Mouse (Mus musculus) heart, embryonic 16.5 days (tissue): ENCODE measurements around the gene Tnfsf12. TPM values are rescaled to one million over a fixed set of nuclear protein-coding genes. Genes with fewer than 3 reads are reported as not detected.
"Not testable (repeated sequence)": the region's sequence is repeated elsewhere in the genome, so short reads cannot be mapped to it uniquely, and the experiment has no call there.

ENCODE experiments used
- ATAC-seq: fragments of 200-750 bp; cut with Nextera tagmentation; replicated peaks from 2 replicates; pipeline ENCODE4 v1.8.0; 2017; ENCODE audit warnings: moderate number of reproducible peaks; ENCODE audit not compliant: insufficient read depth, low FRiP score; ENCODE audit errors: extremely low read depth
- H3K27ac ChIP-seq: fragments of 300-500 bp; sonication (generic); 2 replicates; pipeline ENCODE4 v1.5.1; 2014; ENCODE audit warnings: mild to moderate bottlenecking, low read length, control low read depth, moderate library complexity
- H3K27me3 ChIP-seq: fragments of 300-500 bp; sonication (generic); 2 replicates; pipeline ENCODE4 v1.6.1; 2014; ENCODE audit warnings: low read length, mixed read lengths; ENCODE audit not compliant: control insufficient read depth, insufficient read depth
- H3K36me3 ChIP-seq: fragments of 300-500 bp; sonication (generic); 2 replicates; pipeline ENCODE4 v1.6.1; 2014; ENCODE audit not compliant: control insufficient read depth, insufficient read depth
- H3K4me1 ChIP-seq: fragments of 300-500 bp; sonication (generic); 2 replicates; pipeline ENCODE4 v1.6.1; 2014; ENCODE audit warnings: low read length, mixed read lengths; ENCODE audit not compliant: control insufficient read depth, insufficient read depth
- H3K4me2 ChIP-seq: fragments of 300-500 bp; sonication (generic); 2 replicates; pipeline ENCODE4 v1.6.1; 2014; ENCODE audit warnings: low read depth, mild to moderate bottlenecking, control low read depth, low read length
- H3K4me3 ChIP-seq: fragments of 300-500 bp; sonication (generic); 2 replicates; pipeline ENCODE4 v1.5.1; 2014; ENCODE audit warnings: mild to moderate bottlenecking, control low read depth, low read length
- H3K9ac ChIP-seq: fragments of 300-500 bp; sonication (generic); 2 replicates; pipeline ENCODE4 v1.6.1; 2014; ENCODE audit warnings: low read length, control low read depth
- H3K9me3 ChIP-seq: fragments of 300-500 bp; sonication (generic); replicated peaks from 2 replicates; pipeline ENCODE4 v1.6.1; 2016; ENCODE audit warnings: low read length; ENCODE audit not compliant: control insufficient read depth
- WGBS: fragments of 180-500 bp; shearing (Covaris S2); extraction: QIAGEN DNeasy Blood & Tissue Kit; methylation state at CpG from one replicate; pipeline ENCODE4 v1.1.7; 2014; 5-methylcytosine and 5-hydroxymethylcytosine counted together
- polyA plus RNA-seq: library from polyadenylated mRNA; unstranded; fragments of >200 nt; fragmentation: Nextera tagmentation; extraction: Ambion mirVana; gene quantifications from 2 replicates; pipeline ENCODE4 v1.2.1, GENCODE M21; 2015

Gene Tnfsf12
- polyA plus RNA-seq, 1 experiment from 2014 or later: 5.9 TPM

DNA sequence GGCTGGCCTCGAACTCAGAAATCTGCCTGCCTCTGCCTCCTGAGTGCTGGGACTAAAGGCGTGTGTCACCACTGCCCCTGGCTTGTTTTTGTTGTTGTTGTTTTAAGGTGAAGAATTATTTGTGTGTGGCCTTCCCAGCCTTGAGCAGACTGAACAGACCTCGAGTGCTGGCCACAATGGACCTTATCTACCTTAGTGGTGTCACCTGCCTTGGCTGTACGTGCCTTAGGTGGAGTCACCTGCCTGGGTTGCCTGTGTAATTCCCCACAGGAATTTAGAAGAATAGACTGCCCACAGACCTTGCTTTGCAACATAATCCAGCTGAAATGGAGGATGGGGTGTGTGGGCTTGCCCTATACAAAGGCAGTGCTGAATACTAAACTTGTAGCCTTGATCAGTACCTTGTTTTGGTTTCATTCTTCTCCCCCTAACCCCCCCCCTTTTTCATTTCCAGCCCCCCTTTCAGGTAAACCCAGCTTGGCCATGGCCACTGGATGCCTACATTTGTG, 12.3 kb upstream of the Tnfsf12 start:
- H3K27me3 ChIP-seq: no peaks in the 10 kb centered on the region
- no peak overlapping the region for H3K4me3 ChIP-seq
- H3K27ac ChIP-seq: no peak overlapping the region
- H3K9me3 ChIP-seq: no peaks in the 10 kb centered on the region
- no peak for ATAC-seq
- no peak overlapping the region for H3K9ac ChIP-seq
- H3K4me2 ChIP-seq: no peak overlapping the region
- no peaks in the 10 kb centered on the region for H3K4me1 ChIP-seq
- WGBS: 87% methylated on average over 4 of the region's 4 CpGs
- no peaks in the 10 kb centered on the region for H3K36me3 ChIP-seq

DNA sequence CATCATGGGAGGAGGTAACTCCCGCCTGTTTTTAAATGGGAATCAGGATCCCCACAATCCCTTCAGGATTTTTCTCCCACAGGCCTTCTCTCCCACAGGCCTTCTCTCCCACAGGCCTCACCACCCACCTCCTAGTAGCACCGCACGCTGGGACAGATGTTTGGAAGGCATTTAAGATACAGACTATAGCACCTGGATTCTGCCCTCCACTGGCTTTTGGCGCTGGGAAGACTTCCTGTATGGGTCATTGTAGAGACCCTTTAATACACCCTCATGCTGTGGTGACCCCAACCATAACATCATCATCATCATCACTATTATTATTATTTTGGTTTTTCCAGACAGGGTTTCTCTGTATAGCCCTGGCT, 11.8 kb upstream of the Tnfsf12 start:
- H3K36me3 ChIP-seq: no peaks in the 10 kb centered on the region
- no peak overlapping the region for H3K4me3 ChIP-seq
- no peak overlapping the region for H3K4me2 ChIP-seq
- H3K27ac ChIP-seq: no peak overlapping the region
- H3K9ac ChIP-seq: no peak overlapping the region
- no peaks in the 10 kb centered on the region for H3K9me3 ChIP-seq
- ATAC-seq: no peak
- H3K27me3 ChIP-seq: no peaks in the 10 kb centered on the region
- no peaks in the 10 kb centered on the region for H3K4me1 ChIP-seq
- WGBS: 87% methylated on average over 4 of the region's 4 CpGs

DNA sequence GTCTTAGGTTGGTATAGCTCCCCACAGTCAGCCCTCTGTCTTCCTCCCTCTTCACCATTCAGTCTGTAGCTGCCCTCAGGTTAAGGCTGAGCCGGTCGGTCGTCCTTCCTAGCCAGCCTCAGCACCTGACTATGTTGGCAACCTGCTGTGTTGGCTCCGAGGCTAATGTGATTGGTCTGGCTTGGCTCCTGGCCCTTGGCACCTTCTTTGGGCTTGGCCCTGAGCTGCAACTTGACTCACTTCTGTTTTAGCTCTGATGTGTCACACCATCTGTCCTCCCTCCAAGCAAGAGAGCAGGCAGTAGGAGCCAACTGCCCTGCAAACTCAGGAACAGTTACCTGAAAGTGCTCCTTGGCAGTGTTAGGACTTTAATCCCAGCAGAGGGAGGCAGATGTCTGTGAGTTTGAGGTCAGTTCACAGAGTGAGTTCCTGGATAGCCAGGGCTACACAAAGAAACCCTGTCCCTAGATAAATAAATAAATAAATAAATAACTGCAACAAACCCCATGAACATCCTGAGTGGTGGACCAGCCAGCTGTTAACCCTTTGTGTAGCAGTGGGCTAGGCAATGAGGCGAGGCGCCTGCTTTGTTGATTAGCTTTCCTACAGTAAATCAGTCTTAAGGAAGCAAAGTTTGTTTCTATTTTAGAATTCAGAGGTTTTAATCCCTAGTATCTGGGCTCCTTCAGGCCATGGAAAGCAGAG, 11.3 kb upstream of the Tnfsf12 start:
- Histone ChIP-seq H3K27ac (no peak overlapping the region), H3K4me2 (no peak overlapping the region), H3K9me3 (no peaks in the 10 kb centered on the region), H3K27me3 (no peaks in the 10 kb centered on the region), H3K4me3 (no peak overlapping the region), H3K36me3 (no peaks in the 10 kb centered on the region), H3K4me1 (no peaks in the 10 kb centered on the region), H3K9ac (no peak overlapping the region)
- WGBS: 49% methylated on average over 6 of the region's 6 CpGs
- no peak for ATAC-seq

DNA sequence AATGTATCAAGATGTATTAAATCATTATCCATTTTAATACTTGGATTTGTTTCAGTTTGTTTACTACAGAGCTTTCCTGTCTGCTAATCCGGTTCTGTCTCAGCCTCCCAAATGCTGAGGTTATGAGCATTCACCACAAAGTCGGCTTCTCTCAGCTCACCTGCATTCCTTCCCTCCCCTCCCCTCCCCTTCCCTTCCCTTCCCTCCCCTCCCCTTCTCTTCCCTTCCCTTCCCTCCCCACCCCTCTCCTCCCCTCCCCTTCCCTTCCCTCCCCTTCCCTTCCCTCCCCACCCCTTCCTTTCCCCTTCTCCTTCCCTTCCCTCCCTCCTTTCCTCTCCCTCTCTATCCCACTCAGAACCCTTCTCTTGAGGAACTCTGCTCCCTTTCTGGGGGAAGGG, 9.0 kb upstream of the Tnfsf12 start:
- no peak for ATAC-seq
- Histone ChIP-seq H3K27me3 (no peaks in the 10 kb centered on the region), H3K9ac (no peak overlapping the region), H3K36me3 (no peaks in the 10 kb centered on the region), H3K4me3 (no peak overlapping the region), H3K27ac (no peak overlapping the region), H3K9me3 (no peaks in the 10 kb centered on the region), H3K4me2 (no peak overlapping the region), H3K4me1 (0 out of 2 replicates have a peak, but pooled peaks cover 3% of the 10 kb centered on the region)
- 40% methylated on average over 2 of the region's 2 CpGs for WGBS

DNA sequence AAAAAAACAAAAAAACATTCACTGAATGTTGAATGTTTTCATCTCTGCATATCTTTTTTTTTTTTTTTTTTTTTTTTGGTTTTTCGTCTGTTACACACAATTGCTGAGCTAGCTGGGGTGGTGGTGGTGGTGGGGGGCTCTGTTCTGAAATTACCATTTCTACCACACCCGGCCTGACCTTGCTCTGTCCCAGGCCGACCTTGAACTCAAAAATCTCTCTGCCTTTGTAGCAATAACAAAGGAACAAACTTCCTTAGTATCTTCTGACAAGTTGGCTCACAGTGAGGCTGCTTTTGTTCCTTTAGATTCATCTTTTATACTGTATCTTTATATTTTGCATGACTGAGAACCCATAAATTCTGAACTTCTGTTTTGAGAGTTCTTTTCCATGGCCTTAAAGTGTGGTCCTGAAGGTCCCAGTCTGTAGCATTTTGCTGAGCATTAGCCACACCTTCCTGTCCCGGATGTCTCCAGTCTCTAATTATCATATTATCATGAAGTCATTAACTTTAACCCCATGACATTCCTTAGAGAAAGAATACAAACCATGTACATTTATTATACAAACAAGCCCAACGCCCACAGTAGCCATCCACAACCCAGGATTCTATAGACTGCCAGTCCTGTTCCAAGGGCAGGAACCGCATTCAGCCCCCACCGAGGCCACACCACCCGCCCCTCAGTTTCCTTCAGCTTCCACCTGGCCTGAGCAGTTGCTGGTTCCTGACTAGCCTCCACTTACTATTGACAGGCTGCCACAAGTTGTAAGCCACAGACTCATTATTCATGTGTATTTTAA, 8.4 kb upstream of the Tnfsf12 start:
- Histone ChIP-seq H3K27me3 (no peaks in the 10 kb centered on the region), H3K4me1 (0 out of 2 replicates have a peak, but pooled peaks cover 3% of the 10 kb centered on the region), H3K4me3 (no peak overlapping the region), H3K4me2 (no peak overlapping the region), H3K9ac (no peak overlapping the region), H3K27ac (no peak overlapping the region), H3K36me3 (no peaks in the 10 kb centered on the region), H3K9me3 (no peaks in the 10 kb centered on the region)
- no peak for ATAC-seq
- WGBS: 59% methylated on average over 8 of the region's 8 CpGs

DNA sequence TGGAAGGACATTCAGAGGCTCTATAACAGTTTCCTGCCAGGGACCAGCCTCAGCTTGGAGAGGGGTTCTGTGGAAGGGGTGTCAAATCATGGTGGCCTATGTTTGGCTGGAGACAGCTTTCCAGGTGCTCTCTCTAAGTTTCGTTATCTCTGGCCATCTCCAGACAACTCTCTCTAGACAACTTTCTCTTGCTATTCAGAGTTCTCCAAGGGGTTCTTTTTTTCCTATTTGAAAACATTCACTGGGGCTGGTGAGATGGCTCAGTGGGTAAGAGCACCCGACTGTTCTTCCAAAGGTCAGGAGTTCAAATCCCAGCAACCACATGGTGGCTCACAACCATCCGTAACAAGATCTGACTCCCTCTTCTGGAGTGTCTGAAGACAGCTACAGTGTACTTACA, 7.7 kb upstream of the Tnfsf12 start:
- H3K9me3 ChIP-seq, H3K4me2 ChIP-seq, H3K9ac ChIP-seq, H3K27me3 ChIP-seq, H3K4me1 ChIP-seq, H3K36me3 ChIP-seq, ATAC-seq, H3K27ac ChIP-seq, H3K4me3 ChIP-seq: not testable (repeated sequence)
- WGBS: 70% methylated on average over 2 of the region's 3 CpGs

DNA sequence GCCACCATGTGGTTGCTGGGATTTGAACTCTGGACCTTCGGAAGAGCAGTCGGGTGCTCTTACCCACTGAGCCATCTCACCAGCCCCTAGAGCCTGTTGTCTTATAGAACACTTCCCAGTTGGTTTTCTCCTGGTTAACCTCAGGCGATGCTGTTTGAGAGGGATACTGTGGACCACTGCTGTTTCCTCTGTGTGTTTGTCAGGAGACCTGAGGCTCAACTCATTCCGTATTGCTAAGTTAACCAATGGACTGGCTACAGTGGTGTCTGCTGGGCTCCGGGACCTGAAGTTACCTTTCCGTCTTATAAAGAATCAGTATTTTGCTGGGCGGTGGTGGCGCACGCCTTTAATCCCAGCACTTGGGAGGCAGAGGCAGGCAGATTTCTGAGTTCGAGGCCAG, 7.2 kb upstream of the Tnfsf12 start:
- not testable (repeated sequence) for H3K9ac ChIP-seq, ATAC-seq
- WGBS: 90% methylated on average over 10 of the region's 10 CpGs

DNA sequence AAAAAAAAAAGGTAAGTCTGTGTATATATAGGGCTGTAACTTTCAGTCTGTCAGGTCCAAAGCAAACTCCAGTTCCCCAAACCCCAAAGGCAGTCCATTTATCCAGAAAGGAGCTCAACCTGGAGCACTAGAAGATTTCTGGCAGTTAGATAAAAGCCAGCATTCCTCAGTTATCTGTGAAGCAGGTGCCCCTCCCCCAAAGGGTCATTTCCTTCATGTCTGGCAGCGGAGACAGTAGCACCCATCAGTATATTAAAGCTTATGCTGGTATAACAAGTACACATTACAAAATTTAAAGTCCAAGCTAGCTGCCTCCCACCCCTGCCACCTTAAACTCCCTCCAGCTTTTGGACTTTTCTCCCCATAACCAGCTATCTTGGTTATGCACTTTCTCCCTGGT, 3.9 kb upstream of the Tnfsf12 start:
- 21% methylated on average over 1 of the region's 1 CpGs for WGBS
- H3K4me3 ChIP-seq: no peak overlapping the region
- H3K36me3 ChIP-seq: no peaks in the 10 kb centered on the region
- H3K9me3 ChIP-seq: no peaks in the 10 kb centered on the region
- no peak for ATAC-seq
- no peaks in the 10 kb centered on the region for H3K27me3 ChIP-seq
- H3K4me1 ChIP-seq: peaks cover 13% of the 10 kb centered on the region
- H3K4me2 ChIP-seq: no peak overlapping the region
- no peak overlapping the region for H3K27ac ChIP-seq
- no peak overlapping the region for H3K9ac ChIP-seq

More for the DNA sequence above, 7.2 kb upstream of the Tnfsf12 start:
- not testable (repeated sequence) for H3K36me3 ChIP-seq, H3K4me3 ChIP-seq, H3K27ac ChIP-seq, H3K4me2 ChIP-seq, H3K4me1 ChIP-seq, H3K27me3 ChIP-seq, H3K9me3 ChIP-seq

DNA sequence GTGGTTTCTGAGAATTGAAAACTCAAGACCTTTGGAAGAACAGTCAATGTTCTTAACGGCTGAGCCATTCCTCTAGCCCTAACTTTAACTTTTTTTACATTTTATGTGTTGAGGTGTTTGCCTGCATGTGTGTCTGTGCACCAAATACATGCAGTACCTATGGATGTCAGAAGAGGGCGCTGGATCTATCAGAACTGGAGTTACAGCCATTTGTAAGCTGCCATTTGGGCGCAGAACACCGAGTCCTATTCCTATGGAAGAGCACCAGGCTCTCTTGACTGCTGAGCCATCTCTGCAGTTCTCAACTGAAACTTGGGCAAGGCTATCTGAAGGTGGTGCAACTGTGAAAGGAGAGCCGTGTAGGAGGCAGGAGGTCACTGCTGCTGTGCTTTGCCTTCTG, 2.9 kb upstream of the Tnfsf12 start:
- Histone ChIP-seq H3K4me2 (no peak overlapping the region), H3K9ac (no peak overlapping the region), H3K36me3 (no peaks in the 10 kb centered on the region), H3K27ac (no peak overlapping the region), H3K9me3 (no peaks in the 10 kb centered on the region), H3K4me1 (peaks cover 13% of the 10 kb centered on the region), H3K4me3 (no peak overlapping the region), H3K27me3 (no peaks in the 10 kb centered on the region)
- 65% methylated on average over 5 of the region's 5 CpGs for WGBS
- ATAC-seq: no peak
